In the genomic region with DNA sequence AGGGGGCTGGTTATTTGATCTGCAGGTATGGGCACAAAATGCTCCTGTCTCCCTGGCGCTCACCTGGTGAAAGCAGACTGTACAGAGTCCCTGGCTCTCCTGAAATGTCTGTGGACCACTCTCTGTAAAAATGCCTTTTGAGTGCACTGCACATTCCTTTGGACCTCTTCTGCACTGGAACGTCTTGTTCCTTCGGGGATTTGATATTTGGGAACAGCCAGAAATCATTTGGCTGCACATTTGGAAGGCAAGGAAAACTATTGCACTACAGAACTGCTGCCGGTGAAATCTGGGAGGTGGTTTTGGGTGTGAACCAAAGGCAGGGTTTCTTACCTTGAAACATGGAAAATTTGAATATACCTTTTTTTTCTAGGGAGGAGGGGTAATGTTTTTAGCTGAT, we compare ENCODE assay signal across 19 mouse cellular contexts. TPM values are rescaled to one million over a fixed set of nuclear protein-coding genes. Genes with fewer than 3 reads are reported as not detected.
DNase-seq lines count a peak whose midpoint lies in the region; ATAC-seq and TF ChIP-seq lines count a peak whose summit lies in the region.
"Had no signal": no experiment of that assay in that cellular context is flagged by ENCODE, and none has a peak within 500 bp of the region (broad histone marks: within the 10 kb centered on the region; RNA-seq: fewer than 3 reads in every experiment).

No protein-coding gene starts in this region.

- peaks cover 5% of the 10 kb centered on the region; the same call in 1 of the 2 replicates for H3K4me1 ChIP-seq in heart, embryonic 11.5 days (ENCODE audit: control insufficient read depth, insufficient read depth, low read length)
- no peaks in the 10 kb centered on the region; the same call in 1 of the 2 replicates for H3K4me1 ChIP-seq in intestine, postnatal 0 days (replicated peaks; ENCODE audit: control insufficient read depth, insufficient read depth, low read length)
- H3K4me1 ChIP-seq: limb, embryonic 12.5 days had no signal

- H3K4me2 ChIP-seq in heart, embryonic 11.5 days = no peak overlapping the region
- no peak overlapping the region for H3K4me2 ChIP-seq in intestine, postnatal 0 days (replicated peaks; ENCODE audit: low read depth)
- H3K4me2 ChIP-seq: forebrain, embryonic 15.5 days; hindbrain, embryonic 15.5 days; limb, embryonic 12.5 days; midbrain, embryonic 13.5 days had no signal

- H3K36me3 ChIP-seq in heart, embryonic 11.5 days (ENCODE audit: control insufficient read depth, insufficient read depth, low read length) = no peaks in the 10 kb centered on the region
- H3K36me3 ChIP-seq in intestine, postnatal 0 days (ENCODE audit: control insufficient read depth, insufficient read depth) = no peaks in the 10 kb centered on the region
- H3K36me3 ChIP-seq: forebrain, embryonic 15.5 days; hindbrain, embryonic 15.5 days; limb, embryonic 12.5 days; midbrain, embryonic 13.5 days had no signal

- H3K9me3 ChIP-seq in heart, embryonic 11.5 days (replicated peaks; ENCODE audit: control insufficient read depth, low read length) = no peaks in the 10 kb centered on the region
- H3K9me3 ChIP-seq in intestine, postnatal 0 days (ENCODE audit: control insufficient read depth) = no peaks in the 10 kb centered on the region
- H3K9me3 ChIP-seq: forebrain, embryonic 15.5 days; hindbrain, embryonic 15.5 days; limb, embryonic 12.5 days; midbrain, embryonic 13.5 days had no signal

- H3K4me3 ChIP-seq in heart, embryonic 11.5 days (ENCODE audit: low read depth, low read length) = no peak overlapping the region
- no peak overlapping the region for H3K4me3 ChIP-seq in intestine, postnatal 0 days (ENCODE audit: low read depth, low read length)
- H3K4me3 ChIP-seq: erythroblast, embryonic 14.5 days; forebrain, embryonic 15.5 days; hindbrain, embryonic 15.5 days; limb, embryonic 12.5 days; midbrain, embryonic 13.5 days had no signal

- no peaks in the 10 kb centered on the region for H3K27me3 ChIP-seq in heart, embryonic 11.5 days (ENCODE audit: control insufficient read depth, insufficient read depth, low read length)
- H3K27me3 ChIP-seq in intestine, postnatal 0 days (replicated peaks; ENCODE audit: control insufficient read depth, insufficient read depth, low read length) = no peaks in the 10 kb centered on the region
- H3K27me3 ChIP-seq: forebrain, embryonic 15.5 days; hindbrain, embryonic 15.5 days; limb, embryonic 12.5 days; midbrain, embryonic 13.5 days had no signal

- no peak for ATAC-seq in heart, embryonic 11.5 days (replicated peaks; ENCODE audit: insufficient number of reproducible peaks, low FRiP score, low TSS enrichment)
- no peak for ATAC-seq in intestine, postnatal 0 days
- ATAC-seq: forebrain, embryonic 15.5 days; intestine, embryonic 16.5 days; midbrain, embryonic 13.5 days had no signal

- H3K27ac ChIP-seq in heart, embryonic 11.5 days (ENCODE audit: low read depth, low read length) = no peak overlapping the region
- H3K27ac ChIP-seq in intestine, postnatal 0 days (ENCODE audit: low read depth, low read length) = no peak overlapping the region
- H3K27ac ChIP-seq: forebrain, embryonic 15.5 days; limb, embryonic 12.5 days; liver, embryonic 14.5 days; midbrain, embryonic 13.5 days; stomach, postnatal 0 days had no signal

- peak; percentile 92 for DNase-seq in heart, adult 11 months
- peak; percentile 24 for DNase-seq in urinary bladder, postnatal 14 days (ENCODE audit: low spot score)
- DNase-seq in urinary bladder, postnatal 10 days (ENCODE audit: low spot score) = no peak
- peak; percentile 18 for DNase-seq in lung, postnatal 10 days
- no peak for DNase-seq in kidney, adult 18-20 months
- DNase-seq: cerebellum, adult 8-10 months; kidney, postnatal 14 days; right cerebral cortex, postnatal 14 days; thymus, postnatal 4 days had no signal

- 82% methylated on average over 4 of the region's 4 CpGs for WGBS in heart, embryonic 11.5 days (ENCODE audit: insufficient replicate concordance)
- WGBS in intestine, postnatal 0 days = 81% methylated on average over 4 of the region's 4 CpGs

- H3K9ac ChIP-seq in heart, embryonic 11.5 days (ENCODE audit: low read depth, low read length) = no peak overlapping the region
- no peak overlapping the region for H3K9ac ChIP-seq in intestine, postnatal 0 days (ENCODE audit: low read depth, low read length)
- H3K9ac ChIP-seq: forebrain, embryonic 15.5 days; hindbrain, embryonic 15.5 days; limb, embryonic 12.5 days; liver, embryonic 14.5 days; midbrain, embryonic 13.5 days had no signal

- TF ChIP-seq CTCF in intestine, postnatal 0 days (IDR thresholded peaks at IDR 0.05; ENCODE audit: low read depth) = no peak

RNA-seq across cellular contexts. Expression of a gene that starts 38.1 kb away (rescaled TPM):
- polyA plus RNA-seq in heart, embryonic 11.5 days (2014; fragmentation: Nextera tagmentation; extraction: Ambion mirVana) = 2.5 and 2.8 TPM in 2 replicates
- 1.4 and 1.5 TPM in 2 replicates for polyA plus RNA-seq in intestine, postnatal 0 days (2015; fragmentation: Nextera tagmentation; extraction: Ambion mirVana)

Comparison
In these comparisons a context has a peak if more than half of its experiments do, and no peak if none do; other contexts are left out.
1. DNase-seq: peak in heart, adult 11 months (single experiment), urinary bladder, postnatal 14 days (single experiment) and lung, postnatal 10 days (single experiment); none in urinary bladder, postnatal 10 days (single experiment) and kidney, adult 18-20 months (single experiment).